Mouse (Mus musculus) hindlimb bud, embryonic 11.5 days (tissue): ENCODE results near the gene Cdx2.

Experiments used
- DNase-seq: peaks from one replicate; pipeline ENCODE4 v3.0.0-alpha.2; 2012; ENCODE audit warnings: low read depth, low spot score; ENCODE audit errors: extremely low spot score

Cdx2 gene

GRCm38 (mm10) chr5:147317321-147317720, 10.3 kb upstream of the Cdx2 start:
- DNase-seq, result no peak

DNA sequence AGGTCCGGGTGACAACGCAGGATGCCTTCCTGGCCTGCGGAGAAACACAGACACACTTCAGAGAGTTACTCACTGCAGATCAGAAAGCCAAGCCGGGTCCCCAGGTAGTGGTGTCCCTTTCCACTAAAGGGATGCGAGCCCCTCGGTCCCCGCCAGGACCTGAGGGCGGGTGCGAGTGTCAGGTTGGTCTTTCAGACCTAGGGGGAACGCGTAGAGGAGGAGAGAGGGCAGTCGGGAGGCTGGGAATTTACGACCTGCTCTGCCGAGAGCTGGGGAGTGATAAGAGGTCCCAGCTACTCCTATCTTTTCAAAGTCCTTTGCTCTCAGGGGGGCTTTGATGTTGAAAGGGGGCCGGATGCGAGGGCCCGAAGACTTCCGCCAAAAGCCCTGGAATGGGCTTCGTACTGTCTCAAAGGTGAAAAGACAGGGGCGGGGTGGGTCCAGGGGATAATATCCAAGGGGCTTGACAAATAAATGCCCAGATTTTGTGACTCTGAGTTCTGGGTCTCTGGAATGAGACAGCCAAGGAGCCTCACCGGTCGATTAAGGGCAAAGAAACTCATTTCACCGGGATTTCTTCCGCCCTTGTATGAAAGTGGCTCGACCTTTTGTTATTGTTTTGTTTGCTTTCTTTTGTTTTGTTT, 8.5 kb upstream of the Cdx2 start:
- DNase-seq, result no peak

DNA sequence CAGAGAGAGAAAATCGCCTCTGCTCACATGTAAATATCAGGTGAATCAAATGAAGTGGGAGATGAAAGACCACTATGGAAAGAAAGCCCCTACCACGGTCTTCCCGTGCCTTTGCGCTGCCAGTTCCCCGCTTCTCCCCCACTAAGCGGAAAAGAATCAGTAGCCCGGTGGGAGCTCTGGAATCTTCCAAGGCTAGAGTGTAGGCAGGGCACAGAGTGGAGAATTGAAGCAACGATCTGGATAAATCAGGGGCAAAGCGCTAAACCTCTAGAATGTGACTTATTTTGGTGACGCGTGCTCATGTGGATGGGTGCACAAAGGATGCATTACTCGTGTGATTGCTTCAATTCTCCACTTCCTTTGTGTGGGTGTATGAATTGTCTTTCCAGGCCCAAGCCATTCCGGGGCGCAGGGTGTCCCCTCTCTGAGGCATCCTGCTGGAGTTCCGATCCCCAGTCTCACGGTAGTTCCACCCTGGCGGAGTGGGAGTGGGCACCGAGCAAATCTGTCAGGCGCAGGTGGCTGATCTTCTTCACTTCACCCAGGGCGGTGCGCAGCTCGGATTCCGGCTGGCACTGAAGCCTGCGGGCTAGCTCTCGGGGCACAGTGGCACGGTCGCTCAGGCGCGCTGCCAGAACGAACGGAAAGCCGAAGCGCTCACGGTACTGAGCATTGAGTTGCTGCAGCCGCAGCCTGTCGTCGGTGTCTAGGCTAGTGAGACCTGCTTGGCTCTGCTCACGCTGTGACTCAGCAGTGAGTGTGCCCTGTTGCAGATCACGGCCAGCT, 7.8 kb upstream of the Cdx2 start:
- no peak for DNase-seq

DNA sequence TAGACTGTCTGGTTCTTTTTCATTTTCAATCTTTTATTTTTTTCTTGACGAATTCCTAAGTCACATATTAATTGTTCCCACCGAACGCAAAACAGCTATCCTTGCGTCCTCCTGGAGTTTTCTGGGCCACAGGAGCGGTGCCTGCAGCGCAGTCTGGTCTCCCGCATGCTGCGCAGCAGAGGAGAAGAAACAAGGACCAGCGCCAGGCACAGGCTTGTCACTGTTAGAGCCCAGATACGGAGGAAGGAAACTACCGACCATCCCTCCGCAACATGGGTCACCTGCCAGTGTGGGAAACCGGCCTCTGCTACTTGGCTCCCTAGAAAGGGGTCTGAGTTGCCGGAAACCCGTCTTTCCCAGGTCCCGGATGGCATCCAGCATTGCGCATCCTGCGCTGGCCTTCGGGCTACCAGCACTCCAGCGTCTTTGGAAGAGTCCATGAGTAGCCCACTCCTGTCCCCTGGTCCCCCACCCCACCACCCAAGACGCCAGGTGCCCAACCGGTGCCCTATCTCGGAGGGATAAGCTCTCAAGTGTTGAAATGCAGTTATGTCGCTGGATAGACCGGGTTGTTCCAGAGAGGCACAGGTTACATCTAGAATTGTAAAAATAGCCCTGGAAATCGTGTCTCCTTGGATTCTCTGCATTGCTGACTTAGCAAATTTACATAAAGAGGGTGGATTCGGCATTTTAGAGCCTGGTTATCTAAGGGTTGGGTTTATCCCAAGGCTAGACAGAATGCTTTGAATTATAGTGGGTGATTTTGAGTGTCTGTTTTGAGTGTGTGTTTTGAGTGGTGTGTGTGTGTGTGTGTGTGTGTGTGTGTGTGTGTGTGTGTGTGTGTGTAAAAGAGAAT, 6.0 kb upstream of the Cdx2 start:
- no peak for DNase-seq

GRCm38 (mm10) chr5:147309786-147310185, 2.7 kb upstream of the Cdx2 start:
- DNase-seq, result no peak

GRCm38 (mm10) chr5:147308451-147308850, 1.4 kb upstream of the Cdx2 start:
- DNase-seq, result no peak

DNA sequence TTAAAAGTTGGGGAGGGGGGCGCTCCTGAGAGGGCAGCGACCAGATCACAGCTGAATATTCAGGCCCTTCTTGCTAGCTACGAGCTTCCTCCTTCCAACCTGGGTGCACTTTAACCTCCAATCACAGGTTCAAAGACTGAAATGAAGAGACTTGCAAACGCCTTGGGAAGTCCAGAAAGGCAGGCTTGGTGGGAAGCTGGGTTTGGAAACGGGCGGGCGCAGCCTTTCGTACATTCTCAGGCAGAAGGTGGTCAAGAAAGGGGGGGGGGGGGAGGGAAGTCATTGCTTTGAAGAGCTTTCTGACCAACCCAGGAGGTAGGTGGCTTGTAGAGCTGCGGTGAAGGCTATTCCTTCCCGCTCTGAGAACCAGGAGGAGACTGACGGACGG, 322 bp upstream of the Cdx2 start:
- no peak for DNase-seq

DNA sequence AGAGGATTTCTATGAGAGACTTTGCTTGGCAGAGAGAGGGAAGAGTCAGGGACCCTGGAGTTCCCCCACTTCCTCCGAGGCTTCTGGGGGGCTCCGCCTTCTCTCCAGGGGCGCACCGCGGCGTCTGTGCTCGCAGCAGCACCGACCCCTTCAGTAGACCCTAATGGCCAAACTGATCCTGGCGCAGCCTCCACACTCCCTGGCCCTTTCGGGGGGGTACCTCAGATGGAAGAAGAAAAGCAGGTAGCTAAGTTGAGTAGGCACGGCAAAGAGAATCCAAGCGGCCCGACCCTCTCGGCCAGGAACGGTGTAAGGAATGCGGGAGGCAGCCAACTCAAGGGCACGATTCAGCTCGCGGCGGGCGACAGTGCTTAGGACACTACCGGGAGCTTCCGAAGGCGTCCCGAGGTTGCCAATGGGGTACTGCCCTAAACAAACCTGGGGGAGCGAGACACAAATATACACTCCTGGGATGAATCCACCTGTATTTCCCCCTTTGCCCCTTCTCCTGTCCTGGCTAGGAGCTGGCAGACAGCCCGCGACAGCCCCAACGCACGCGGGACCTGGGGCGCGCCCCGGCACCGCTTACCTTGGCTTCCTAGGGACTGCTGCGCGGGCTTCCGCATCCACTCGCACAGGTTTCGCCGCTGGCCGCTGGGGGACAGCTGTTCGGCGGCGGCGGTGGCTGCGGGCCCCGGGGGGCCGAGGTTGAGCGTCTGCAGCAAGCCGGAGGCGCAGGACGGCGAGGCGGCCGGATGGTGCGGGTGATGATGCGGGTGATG, 1.0 kb downstream of the Cdx2 start:
- DNase-seq, result no peak

- no peak for DNase-seq
These were observed 1.9 kb downstream of the Cdx2 start for GRCm38 (mm10) chr5:147305166-147305565.

DNA sequence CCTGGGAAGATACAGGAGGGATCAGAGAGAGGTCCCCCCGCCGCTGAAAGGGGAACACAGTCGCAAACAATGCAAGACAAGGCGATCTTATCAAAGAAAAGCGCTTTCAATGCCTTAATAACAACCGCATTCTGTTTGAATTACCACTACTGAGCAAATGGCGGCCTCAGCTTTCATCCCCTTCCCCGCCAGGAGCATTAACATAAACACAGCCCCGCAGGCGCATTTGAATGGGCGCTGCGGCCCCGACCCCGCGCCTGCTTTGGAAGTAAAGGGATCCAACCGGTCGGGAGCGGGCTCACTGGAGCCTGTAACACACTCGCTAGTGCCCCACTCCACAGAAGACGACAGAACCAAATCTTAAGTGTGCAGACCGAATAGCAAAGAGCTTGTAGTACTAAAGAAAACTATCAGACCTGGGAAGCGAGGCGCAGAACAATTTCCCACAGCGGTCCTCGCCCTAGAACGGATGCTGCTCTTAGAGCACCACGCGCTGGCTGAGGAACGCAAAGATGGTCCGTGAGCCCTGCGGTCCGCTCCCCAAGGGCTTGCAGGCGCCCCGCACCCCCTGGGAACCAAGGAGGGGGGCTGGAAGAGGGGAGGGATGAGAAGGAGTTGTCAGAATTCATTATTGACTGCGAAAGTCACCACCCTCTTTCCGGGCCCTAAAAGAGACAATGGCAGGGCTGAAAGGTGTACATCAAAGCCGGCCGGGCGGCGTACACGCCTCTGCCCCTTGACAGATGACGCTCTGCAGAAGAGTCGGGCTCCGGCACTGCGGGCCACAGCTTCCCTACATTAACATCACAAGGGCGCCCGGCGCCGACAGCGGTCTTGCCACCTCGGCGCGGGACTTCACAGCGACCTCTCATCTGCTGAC, 2.6 kb downstream of the Cdx2 start:
- DNase-seq, result no peak

DNA sequence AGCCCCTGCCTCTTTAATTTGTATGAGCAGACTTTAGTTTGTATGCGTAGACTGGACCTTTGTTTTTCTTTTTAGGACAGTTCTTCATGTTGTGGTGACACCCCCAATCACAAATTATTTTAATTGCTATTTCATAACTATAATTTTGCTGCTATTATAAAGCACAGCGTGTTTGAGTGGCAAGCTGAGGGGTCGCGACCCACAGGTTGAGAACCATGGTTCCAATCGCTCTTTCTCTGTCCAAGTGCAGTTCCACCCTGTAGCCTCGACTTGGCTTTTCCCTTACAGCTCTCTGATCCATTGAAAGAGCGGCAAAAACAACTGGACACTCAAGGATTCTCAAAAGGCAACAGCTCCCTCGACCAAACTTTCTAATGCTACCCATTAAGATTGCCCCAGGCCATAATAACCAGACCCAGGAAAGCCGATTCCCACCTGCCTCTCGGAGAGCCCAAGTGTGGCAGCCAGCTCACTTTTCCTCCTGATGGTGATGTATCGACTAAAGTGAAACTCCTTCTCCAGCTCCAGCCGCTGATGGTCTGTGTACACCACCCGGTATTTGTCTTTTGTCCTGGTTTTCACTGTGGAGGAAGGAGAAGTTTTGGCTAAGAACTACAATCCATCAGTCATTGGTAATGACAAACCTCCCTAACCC, 4.2 kb downstream of the Cdx2 start:
- DNase-seq, result no peak

DNA sequence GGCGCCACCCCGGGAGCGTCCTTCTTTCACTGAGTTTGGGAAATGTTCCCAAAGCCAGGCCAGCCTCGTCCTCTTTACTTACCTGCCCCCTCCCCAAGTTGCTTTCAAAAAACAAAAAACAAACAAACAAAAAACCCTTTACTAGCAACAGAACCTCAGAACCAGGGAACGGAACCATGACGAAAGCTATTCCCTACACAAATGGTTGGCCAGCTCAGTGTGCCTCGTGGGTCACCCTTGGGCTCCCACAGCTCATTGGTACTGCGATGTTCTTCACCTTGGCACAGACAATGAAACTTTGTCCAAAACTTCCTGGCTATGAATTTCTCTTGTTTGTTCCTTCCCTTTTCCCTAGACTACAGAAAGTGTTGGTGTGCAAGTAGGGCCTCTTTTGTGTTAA, 4.9 kb downstream of the Cdx2 start:
- no peak for DNase-seq

DNA sequence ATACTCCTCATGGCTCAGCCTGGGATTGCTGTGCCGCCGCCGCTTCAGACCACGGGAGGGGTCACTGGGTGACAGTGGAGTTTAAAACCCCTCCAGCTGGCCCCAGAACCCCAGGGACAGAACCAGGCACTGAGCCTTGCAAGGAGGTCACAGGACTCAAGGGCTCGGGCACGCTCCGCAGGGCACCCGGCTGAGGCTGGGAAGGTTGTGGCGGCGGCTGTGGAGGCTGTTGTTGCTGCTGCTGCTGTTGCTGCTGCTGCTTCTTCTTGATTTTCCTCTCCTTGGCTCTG, 5.3 kb downstream of the Cdx2 start:
- DNase-seq, result no peak

GRCm38 (mm10) chr5:147300917-147301780, 5.9 kb downstream of the Cdx2 start:
- no peak for DNase-seq

- no peak for DNase-seq
These were observed 7.1 kb downstream of the Cdx2 start for GRCm38 (mm10) chr5:147300001-147300363.

DNA sequence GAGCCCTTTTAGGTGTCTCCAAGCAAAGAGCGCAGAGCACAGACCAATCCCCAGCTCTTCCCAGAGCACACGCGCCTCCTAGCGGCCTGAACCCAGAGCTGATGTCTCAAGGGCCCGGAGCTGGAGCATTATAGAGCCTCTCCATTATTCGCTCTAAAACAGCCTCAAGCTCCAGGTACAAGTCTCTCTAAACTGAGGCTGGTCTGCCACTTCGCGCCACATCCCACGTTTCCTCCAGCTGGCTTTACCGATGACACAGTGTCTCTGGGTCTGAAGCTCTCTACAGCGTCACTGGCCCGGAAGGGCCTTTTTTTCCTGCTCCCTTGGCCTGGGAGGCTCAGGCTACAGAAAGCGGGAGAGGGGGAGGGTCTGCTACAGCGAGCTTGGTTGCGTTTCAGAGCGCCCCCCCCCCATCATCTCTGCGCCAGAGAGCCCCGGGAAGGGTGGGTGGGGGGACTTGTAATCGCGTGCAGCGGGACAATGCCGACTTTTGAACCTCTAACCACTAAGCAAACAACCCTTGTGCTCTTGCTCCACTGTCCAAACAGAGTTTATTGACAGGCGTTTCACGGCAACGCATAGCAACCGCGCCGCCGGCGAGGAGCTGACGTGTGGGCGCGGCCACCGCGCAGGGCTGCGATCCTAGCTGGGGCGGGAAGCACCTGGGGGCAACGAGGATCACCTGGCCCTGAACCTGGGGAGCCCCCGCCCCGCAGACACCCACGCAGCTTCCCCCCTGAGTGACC, 7.6 kb downstream of the Cdx2 start:
- DNase-seq, result no peak

- DNase-seq, result no peak
These were observed 9.8 kb downstream of the Cdx2 start for GRCm38 (mm10) chr5:147297249-147297648.

- DNase-seq, result no peak
These were observed 12.9 kb downstream of the Cdx2 start for GRCm38 (mm10) chr5:147294121-147294520.
